Mouse (Mus musculus) kidney, adult 2 months (tissue): ENCODE data around the gene Trub2.

Source experiments
- CTCF ChIP-seq: fragments of 200-500 bp; conservative IDR thresholded peaks from 2 replicates; pipeline ENCODE4 v1.5.1; 2011; ENCODE audit warnings: low read depth, mild to moderate bottlenecking, control low read depth, low read length, moderate library complexity, mixed read lengths; ENCODE audit not compliant: insufficient read depth, insufficient read length
- POLR2A ChIP-seq: fragments of 200-500 bp; IDR thresholded peaks from one replicate; pipeline ENCODE4 v1.6.1; 2011; ENCODE audit warnings: low read depth, low read length, control low read depth

- TF ChIP-seq CTCF (no peak), POLR2A (no peak)
These were observed 39.4 kb upstream of the Trub2 start for GRCm38 (mm10) chr2:29827709-29828024.
